Mouse (Mus musculus) heart, adult 2 months (tissue): ENCODE measurements around the gene Masp1.

Source experiments
- EP300 ChIP-seq: fragments of 200-500 bp; IDR thresholded peaks from 2 replicates; pipeline ENCODE4 v1.6.1; 2011; ENCODE audit warnings: low read depth, low read length, control low read depth; ENCODE audit not compliant: insufficient read depth
- POLR2A ChIP-seq: fragments of 200-500 bp; IDR thresholded peaks from 2 replicates; pipeline ENCODE4 v1.6.1; 2011; ENCODE audit warnings: mild to moderate bottlenecking, low read depth, low read length, control low read depth; ENCODE audit not compliant: insufficient read depth

DNA sequence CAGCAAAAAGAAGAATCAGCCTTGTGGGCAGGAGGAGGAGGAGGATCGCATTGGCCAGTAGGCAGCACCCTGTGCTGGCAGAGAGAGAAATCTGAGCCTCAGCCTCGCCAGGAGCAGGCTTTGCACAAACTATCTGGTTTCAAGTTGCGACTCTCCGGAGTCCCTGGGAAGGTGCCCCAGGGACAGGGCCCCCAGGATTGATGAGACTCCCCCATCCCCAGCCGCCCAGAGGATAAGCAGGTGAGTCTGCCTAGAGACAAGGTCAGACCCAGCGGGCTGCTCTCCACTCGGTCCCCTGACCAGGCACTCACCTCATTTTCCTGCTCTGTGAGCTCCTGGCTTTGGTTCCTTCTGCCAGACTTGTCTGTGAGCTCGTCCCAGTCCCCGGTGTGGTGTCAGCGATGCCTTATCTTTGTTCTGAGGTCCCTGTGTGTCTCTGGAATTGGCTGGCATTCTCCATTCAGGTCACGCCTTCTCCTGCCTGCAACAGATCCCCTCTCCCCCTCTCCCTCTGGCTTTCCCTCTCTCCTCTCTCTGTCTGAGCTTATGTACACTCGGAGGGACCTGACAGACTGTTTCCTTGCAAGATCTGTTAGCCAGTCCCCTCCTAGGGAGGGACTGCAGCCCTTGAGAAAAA lies at the start of gene Masp1, which contains the start of gene Rtp4:
- TF ChIP-seq EP300 (no peak), POLR2A (no peak)
